Mouse (Mus musculus) hindbrain, embryonic 16.5 days (tissue): ENCODE measurements around the gene Gltp. TPM values are rescaled to one million over a fixed set of nuclear protein-coding genes. Genes with fewer than 3 reads are reported as not detected.

Experiments used
- ATAC-seq: fragments of 200-750 bp; cut with Nextera tagmentation; 2 replicates; pipeline ENCODE4 v1.8.0; 2017; ENCODE audit warnings: moderate TSS enrichment, moderate library complexity
- H3K27ac ChIP-seq: fragments of 300-500 bp; sonication (generic); 2 replicates; pipeline ENCODE4 v1.5.1; 2014; ENCODE audit warnings: low read depth, mild to moderate bottlenecking, control low read depth, low read length, moderate library complexity
- H3K27me3 ChIP-seq: fragments of 300-500 bp; sonication (generic); replicated peaks from 2 replicates; pipeline ENCODE4 v1.6.1; 2014; ENCODE audit warnings: low read length; ENCODE audit not compliant: control insufficient read depth, insufficient read depth
- H3K36me3 ChIP-seq: fragments of 300-500 bp; sonication (generic); 2 replicates; pipeline ENCODE4 v1.6.1; 2014; ENCODE audit warnings: mild to moderate bottlenecking, low read length, moderate library complexity, mixed read lengths; ENCODE audit not compliant: control insufficient read depth, insufficient read depth
- H3K4me1 ChIP-seq: fragments of 300-500 bp; sonication (generic); 2 replicates; pipeline ENCODE4 v1.6.1; 2014; ENCODE audit warnings: low read depth, low read length; ENCODE audit not compliant: control insufficient read depth, insufficient read depth
- H3K4me2 ChIP-seq: fragments of 300-500 bp; sonication (generic); 2 replicates; pipeline ENCODE4 v1.6.1; 2014; ENCODE audit warnings: mild to moderate bottlenecking, low read length, control low read depth, moderate library complexity
- H3K4me3 ChIP-seq: fragments of 300-500 bp; sonication (generic); 2 replicates; pipeline ENCODE4 v1.5.1; 2014; ENCODE audit warnings: mild to moderate bottlenecking, low read length, control low read depth, moderate library complexity
- H3K9ac ChIP-seq: fragments of 300-500 bp; sonication (generic); 2 replicates; pipeline ENCODE4 v1.6.1; 2014; ENCODE audit warnings: low read depth, mild to moderate bottlenecking, control low read depth, low read length, moderate library complexity
- H3K9me3 ChIP-seq: fragments of 300-500 bp; sonication (generic); 2 replicates; pipeline ENCODE4 v1.6.1; 2014; ENCODE audit warnings: mild to moderate bottlenecking, low read length, moderate library complexity; ENCODE audit not compliant: control insufficient read depth
- WGBS: fragments of 180-500 bp; shearing (Covaris S2); extraction: QIAGEN DNeasy Blood & Tissue Kit; methylation state at CpG from one replicate; pipeline ENCODE4 v1.1.7; 2014; 5-methylcytosine and 5-hydroxymethylcytosine counted together
- polyA plus RNA-seq: library from polyadenylated mRNA; unstranded; fragments of >200 nt; fragmentation: Nextera tagmentation; extraction: Ambion mirVana; gene quantifications from 2 replicates; pipeline ENCODE4 v1.2.1, GENCODE M21; 2015

The Gltp gene
- polyA plus RNA-seq, 1 experiment from 2014 or later = 53.4 TPM

DNA sequence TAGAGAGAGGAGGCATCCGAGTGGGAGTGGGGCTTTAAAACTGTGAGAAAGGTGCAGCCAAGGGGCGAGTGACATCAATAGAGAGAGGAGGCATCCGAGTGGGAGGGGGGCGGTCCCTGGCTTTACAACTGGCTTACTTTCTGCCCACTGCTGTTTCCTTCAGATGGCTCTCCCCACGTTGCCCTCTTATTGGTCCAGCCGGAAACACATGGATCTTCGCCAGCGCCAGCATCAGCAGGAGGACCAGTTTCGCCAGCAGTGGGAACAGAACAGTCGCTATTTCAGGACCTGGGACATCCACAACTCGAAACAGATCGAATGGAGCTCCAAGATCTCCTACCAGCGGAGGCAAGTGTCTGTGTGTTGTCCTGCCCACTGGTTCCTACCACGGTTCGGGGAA is 17.7 kb upstream of the Gltp start:
- no peaks in the 10 kb centered on the region for H3K9me3 ChIP-seq
- peak overlapping the region; percentile 88 for H3K9ac ChIP-seq
- peaks cover 7% of the 10 kb centered on the region for H3K4me1 ChIP-seq
- H3K27ac ChIP-seq = no peak overlapping the region
- peak overlapping the region; percentile 95 for H3K4me3 ChIP-seq
- peaks cover 10% of the 10 kb centered on the region; the same call in 1 of the 2 replicates for H3K36me3 ChIP-seq
- 48% methylated on average over 15 of the region's 15 CpGs for WGBS
- ATAC-seq = no peak
- H3K4me2 ChIP-seq = peak overlapping the region; percentile 85
- no peaks in the 10 kb centered on the region for H3K27me3 ChIP-seq

- 2% methylated on average over 47 of the region's 49 CpGs for WGBS
- H3K4me1 ChIP-seq = peaks cover 7% of the 10 kb centered on the region
- no peaks in the 10 kb centered on the region for H3K9me3 ChIP-seq
- H3K27ac ChIP-seq = peak within 1 kb of the TSS; percentile 39; the same call in 1 of the 2 replicates
- no peaks in the 10 kb centered on the region for H3K27me3 ChIP-seq
- H3K9ac ChIP-seq = peak within 1 kb of the TSS; percentile 88
- peak within 1 kb of the TSS; percentile 85 for H3K4me2 ChIP-seq
- H3K4me3 ChIP-seq = peak within 1 kb of the TSS; percentile 95
- H3K36me3 ChIP-seq = peaks cover 5% of the 10 kb centered on the region; the same call in 1 of the 2 replicates
- peak; percentile 91 for ATAC-seq
Observed at GRCm38 (mm10) chr5:114707265-114708068, 16.7 kb upstream of the Gltp start, which contains the start of gene Tchp. Gene Tchp, plus strand, starts transcription at chr5:114707760.

- no peak overlapping the region for H3K27ac ChIP-seq
- WGBS = 64% methylated on average over 14 of the region's 14 CpGs
- ATAC-seq = 0 out of 2 replicates have a peak, but pooled peaks have one; percentile 19
Observed at GRCm38 (mm10) chr5:114702403-114703392, 11.9 kb upstream of the Gltp start.

GRCm38 (mm10) chr5:114699015-114699414 is 8.2 kb upstream of the Gltp start:
- Histone ChIP-seq H3K4me3 (no peak overlapping the region), H3K4me2 (no peak overlapping the region), H3K36me3 (no peaks in the 10 kb centered on the region), H3K9ac (no peak overlapping the region), H3K9me3 (no peaks in the 10 kb centered on the region), H3K4me1 (no peaks in the 10 kb centered on the region), H3K27ac (no peak overlapping the region), H3K27me3 (no peaks in the 10 kb centered on the region)
- WGBS = 66% methylated on average over 7 of the region's 7 CpGs
- ATAC-seq = 0 out of 2 replicates have a peak, but pooled peaks have one; percentile 3

More at GRCm38 (mm10) chr5:114702403-114703392, 11.9 kb upstream of the Gltp start:
- no peaks in the 10 kb centered on the region for H3K9me3 ChIP-seq
- no peaks in the 10 kb centered on the region for H3K36me3 ChIP-seq
- no peak overlapping the region for H3K4me3 ChIP-seq
- no peaks in the 10 kb centered on the region for H3K27me3 ChIP-seq
- 0 out of 2 replicates have a peak overlapping the region, but pooled peaks have one; percentile 9 for H3K9ac ChIP-seq
- H3K4me1 ChIP-seq = no peaks in the 10 kb centered on the region
- H3K4me2 ChIP-seq = no peak overlapping the region

DNA sequence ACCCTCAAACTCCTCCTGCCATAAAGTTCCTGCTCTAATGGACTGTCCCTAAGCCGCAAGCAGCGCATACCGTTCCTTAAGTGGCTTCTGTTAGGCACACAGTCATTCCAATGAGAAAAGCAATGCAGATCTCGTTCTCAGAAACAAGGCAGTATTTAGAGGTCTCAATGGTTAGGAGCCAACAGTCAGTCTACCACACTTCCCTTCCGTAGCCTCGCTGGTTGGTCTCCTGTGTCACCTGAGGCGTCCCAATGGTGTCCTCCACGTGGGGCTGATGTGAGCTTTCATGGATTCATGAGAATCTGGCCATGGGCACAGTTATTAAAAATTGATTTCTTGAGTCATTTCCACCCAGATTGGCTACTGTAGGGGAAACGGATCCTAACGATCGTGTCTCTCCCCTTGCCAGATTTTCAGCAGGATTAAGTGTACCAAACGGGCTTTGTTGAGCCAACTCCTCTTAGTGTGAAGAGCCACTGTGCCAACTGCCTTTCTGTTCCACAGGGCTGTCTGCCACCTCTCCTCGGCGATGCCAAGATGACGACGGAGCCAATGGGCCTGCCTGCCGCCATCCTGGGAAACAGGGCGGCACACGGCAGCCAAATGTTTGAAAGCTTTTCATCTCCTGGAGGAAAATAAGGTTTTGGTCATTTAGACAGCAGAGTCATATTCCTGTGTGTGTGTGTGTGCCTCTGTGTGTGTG is 7.4 kb upstream of the Gltp start:
- no peaks in the 10 kb centered on the region for H3K27me3 ChIP-seq
- ATAC-seq = peak; percentile 88
- peak overlapping the region; percentile 24; the same call in 1 of the 2 replicates for H3K27ac ChIP-seq
- H3K36me3 ChIP-seq = no peaks in the 10 kb centered on the region
- no peak overlapping the region for H3K4me3 ChIP-seq
- H3K4me2 ChIP-seq = no peak overlapping the region
- H3K9me3 ChIP-seq = no peaks in the 10 kb centered on the region
- no peaks in the 10 kb centered on the region for H3K4me1 ChIP-seq
- H3K9ac ChIP-seq = no peak overlapping the region
- 68% methylated on average over 19 of the region's 19 CpGs for WGBS

DNA sequence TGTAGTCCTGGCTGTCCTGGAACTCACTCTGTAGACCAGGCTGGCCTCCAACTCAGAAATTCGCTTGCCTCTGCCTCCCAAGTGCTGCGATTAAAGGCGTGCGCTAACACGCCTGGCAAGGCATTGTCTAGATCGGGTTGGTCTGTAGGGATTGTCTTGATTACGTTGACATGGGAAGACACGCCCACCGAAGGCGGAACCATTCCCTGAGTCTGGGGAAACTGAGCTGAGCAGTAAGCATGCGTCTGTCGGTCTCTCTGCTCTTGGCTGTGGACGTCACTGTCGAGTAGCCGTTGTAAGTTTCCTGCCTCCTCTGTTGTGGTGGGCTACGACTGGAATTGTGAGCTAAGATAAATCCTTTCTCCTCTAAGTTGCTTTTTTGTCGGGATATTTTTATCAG is 6.2 kb upstream of the Gltp start:
- Histone ChIP-seq H3K4me3 (no peak overlapping the region), H3K9me3 (no peaks in the 10 kb centered on the region), H3K36me3 (no peaks in the 10 kb centered on the region), H3K27me3 (no peaks in the 10 kb centered on the region), H3K27ac (no peak overlapping the region), H3K9ac (no peak overlapping the region), H3K4me2 (no peak overlapping the region), H3K4me1 (no peaks in the 10 kb centered on the region)
- 90% methylated on average over 17 of the region's 17 CpGs for WGBS
- no peak for ATAC-seq

- ATAC-seq = no peak
- Histone ChIP-seq H3K36me3 (no peaks in the 10 kb centered on the region), H3K9ac (no peak overlapping the region), H3K27ac (no peak overlapping the region), H3K4me2 (no peak overlapping the region), H3K27me3 (no peaks in the 10 kb centered on the region), H3K4me1 (peaks cover 3% of the 10 kb centered on the region), H3K9me3 (no peaks in the 10 kb centered on the region), H3K4me3 (no peak overlapping the region)
- 65% methylated on average over 5 of the region's 5 CpGs for WGBS
Observed at GRCm38 (mm10) chr5:114695775-114696174, 5.0 kb upstream of the Gltp start.

GRCm38 (mm10) chr5:114689700-114690366 is 951 bp downstream of the Gltp start:
- peaks cover 18% of the 10 kb centered on the region for H3K4me1 ChIP-seq
- 14% methylated on average over 16 of the region's 16 CpGs for WGBS
- no peak overlapping the region for H3K27ac ChIP-seq
- peak overlapping the region; percentile 82 for H3K4me2 ChIP-seq
- ATAC-seq = no peak
- H3K36me3 ChIP-seq = no peaks in the 10 kb centered on the region
- peak overlapping the region; percentile 66 for H3K4me3 ChIP-seq
- no peaks in the 10 kb centered on the region for H3K9me3 ChIP-seq
- peak overlapping the region; percentile 91 for H3K9ac ChIP-seq
- no peaks in the 10 kb centered on the region for H3K27me3 ChIP-seq
